Mouse (Mus musculus) embryonic stem cell, embryonic (primary cell): Measurements from ENCODE around the gene 1700012B09Rik.

Experiments
- CTCF ChIA-PET, 4 experiments: fragments of 300-600 bp in 2 of 4; fragments of 350-600 bp in 2 of 4; sonication (Branson Sonifier 250); formaldehyde crosslinking; loops; one replicate each; lab custom pipeline; 2022; ENCODE audit warnings: inconsistent platforms in 2 of 4; lab: Charles Lee
- POLR2A ChIA-PET, 4 experiments: fragments of 300-600 bp in 2 of 4; fragments of 350-600 bp in 2 of 4; sonication (Branson Sonifier 250); formaldehyde crosslinking; loops; one replicate each; lab custom pipeline; 2022; ENCODE audit warnings: antibody characterized with exemption in 4 of 4, inconsistent platforms in 1 of 4; lab: Charles Lee

1700012B09Rik gene

DNA sequence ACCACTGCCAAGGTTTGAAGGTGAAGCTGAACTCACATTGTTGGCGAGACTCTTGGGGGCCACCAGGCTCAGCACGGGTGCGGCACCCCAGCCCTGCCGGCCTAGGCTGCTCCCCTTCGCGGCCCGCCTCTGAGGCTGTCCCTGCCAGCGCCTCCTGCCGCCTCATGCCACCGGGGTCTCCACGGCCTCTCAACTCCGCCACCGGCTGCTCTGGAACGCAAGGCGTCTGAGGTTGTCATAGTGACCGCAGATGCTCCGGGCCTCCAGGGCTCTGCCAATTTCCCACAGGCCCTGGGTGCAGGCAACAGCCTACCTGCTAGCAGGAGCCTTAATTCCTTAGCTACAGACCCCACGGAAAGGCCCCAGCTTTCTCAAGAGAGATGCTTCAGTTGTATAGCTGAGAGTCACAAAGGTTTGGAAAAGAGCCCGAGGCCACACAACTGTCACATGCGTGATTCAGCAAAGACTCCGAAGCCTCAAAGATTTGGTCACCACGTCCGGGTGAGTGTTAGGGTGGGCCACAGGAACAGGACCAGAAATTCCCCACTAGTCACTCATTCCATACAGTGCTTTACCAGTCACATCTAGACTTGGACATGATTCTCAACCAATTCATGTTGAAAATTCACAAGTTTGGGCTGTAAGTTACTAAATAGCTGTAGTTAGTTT lies at the start of gene 1700012B09Rik:
Gene 1700012B09Rik (minus strand): TSS at position 228 of the 669 bp plus-strand sequence.
- POLR2A ChIA-PET = interaction anchor here in 1 of 4 experiments (0.9 to 1.5 kb wide), 4 partner anchors 8 to 18 kb away, joined by 3 to 6 read pairs (median 4); no protein-coding TSS in a partner anchor

GRCm38 (mm10) chr9:14810111-14810510 lies 39.3 kb upstream of the 1700012B09Rik start:
- ChIA-PET CTCF (interaction anchor here in 1 of 4 experiments (0.7 kb wide), 1 partner anchor 10 kb away, joined by 4 read pairs; no protein-coding TSS in a partner anchor), POLR2A (interaction anchor here in 2 of 4 experiments (0.6 to 1.7 kb wide), 2 partner anchors 16 to 17 kb away, joined by 4 read pairs; no protein-coding TSS in a partner anchor)

More for the DNA sequence above, at the start of gene 1700012B09Rik:
- CTCF ChIA-PET = interaction anchor here in 2 of 4 experiments (0.6 to 1.2 kb wide), 3 partner anchors 72 to 245 kb away, joined by 3 read pairs; no protein-coding TSS in a partner anchor

GRCm38 (mm10) chr9:14806786-14807185 lies 36.0 kb upstream of the 1700012B09Rik start:
- CTCF ChIA-PET = no interaction called here
- POLR2A ChIA-PET = interaction anchor here in 3 of 4 experiments (0.6 to 3.3 kb wide), 6 partner anchors 9 to 306 kb away, joined by 3 to 9 read pairs (median 4); partner anchors contain the start of gene Cwc15 (in 1 of the 3)

DNA sequence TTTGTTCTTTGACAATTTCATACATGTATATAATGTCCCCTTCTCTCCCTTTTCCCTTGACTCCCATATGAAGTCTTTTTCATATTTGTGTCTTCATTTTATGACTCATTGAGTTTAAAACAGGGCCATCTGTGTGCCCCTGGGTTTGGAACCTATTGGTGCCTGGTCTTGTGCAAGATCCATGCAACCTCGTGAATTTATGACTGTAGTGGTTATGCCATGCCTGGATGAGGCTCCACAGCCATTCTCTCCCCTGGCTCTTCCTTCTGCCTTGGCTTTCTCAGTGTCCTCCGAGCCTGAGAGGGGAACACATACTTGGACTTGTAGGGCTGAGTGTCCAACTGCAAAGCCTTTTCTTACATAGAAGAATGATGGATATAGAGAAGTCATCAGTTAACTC lies 34.9 kb upstream of the 1700012B09Rik start:
- CTCF ChIA-PET = no interaction called here
- POLR2A ChIA-PET = interaction anchor here in 2 of 4 experiments (0.9 to 3.3 kb wide), 5 partner anchors 13 to 305 kb away, joined by 3 to 9 read pairs (median 3); partner anchors contain the start of gene Cwc15 (in 1 of the 2)

- CTCF ChIA-PET = interaction anchor here in 1 of 4 experiments (0.6 kb wide), 1 partner anchor 108 kb away, joined by 5 read pairs; no protein-coding TSS in a partner anchor
- POLR2A ChIA-PET = interaction anchor here in 3 of 4 experiments (0.6 to 1.2 kb wide), 5 partner anchors 9 to 246 kb away, joined by 3 to 11 read pairs (median 3); no protein-coding TSS in a partner anchor
These were observed 16.5 kb upstream of the 1700012B09Rik start for GRCm38 (mm10) chr9:14787356-14787755.

GRCm38 (mm10) chr9:14784039-14785002 lies 13.5 kb upstream of the 1700012B09Rik start, which contains the start of the genes Mre11a and Ankrd49:
Gene Mre11a (plus strand): TSS chr9:14784654.
Gene Ankrd49 (minus strand): TSS chr9:14784856.
- ChIA-PET CTCF (interaction anchor here in 1 of 4 experiments (1.2 kb wide), 1 partner anchor 19 kb away, joined by 3 read pairs; no protein-coding TSS in a partner anchor), POLR2A (interaction anchor here in 3 of 4 experiments (0.6 to 1.4 kb wide), 18 partner anchors 9 to 527 kb away, joined by 3 to 5 read pairs (median 3); partner anchors contain the start of genes Cwc15 (in 2 of the 3), Kdm4d (in 2 of the 3), 4931406C07Rik (in 1 of the 3) and Fut4 (in 1 of the 3))

DNA sequence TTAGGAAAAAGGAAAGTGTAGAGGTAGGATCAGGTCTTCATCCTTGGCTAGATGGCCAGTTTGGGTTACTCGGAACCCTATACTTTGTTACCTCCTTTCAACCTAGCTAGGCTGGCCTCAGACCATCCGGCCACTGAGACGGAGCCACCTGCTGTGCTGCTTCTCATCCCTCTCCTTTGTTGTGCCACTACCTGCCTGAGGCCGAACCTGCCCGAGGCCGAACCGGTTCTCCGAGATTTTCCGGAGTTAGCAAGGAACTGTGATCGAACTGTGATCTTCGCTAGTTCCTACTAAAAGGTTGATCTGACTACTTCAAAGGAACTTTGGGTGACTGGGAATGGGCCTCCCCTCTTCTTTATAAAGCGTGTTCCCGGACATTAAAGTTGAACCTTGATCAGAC lies 7.5 kb upstream of the 1700012B09Rik start:
- ChIA-PET POLR2A (interaction anchor here in 1 of 4 experiments (0.8 kb wide), 1 partner anchor 9 kb away, joined by 3 read pairs; no protein-coding TSS in a partner anchor), CTCF (interaction anchor here in 1 of 4 experiments (0.7 kb wide), 1 partner anchor 13 kb away, joined by 3 read pairs; no protein-coding TSS in a partner anchor)

DNA sequence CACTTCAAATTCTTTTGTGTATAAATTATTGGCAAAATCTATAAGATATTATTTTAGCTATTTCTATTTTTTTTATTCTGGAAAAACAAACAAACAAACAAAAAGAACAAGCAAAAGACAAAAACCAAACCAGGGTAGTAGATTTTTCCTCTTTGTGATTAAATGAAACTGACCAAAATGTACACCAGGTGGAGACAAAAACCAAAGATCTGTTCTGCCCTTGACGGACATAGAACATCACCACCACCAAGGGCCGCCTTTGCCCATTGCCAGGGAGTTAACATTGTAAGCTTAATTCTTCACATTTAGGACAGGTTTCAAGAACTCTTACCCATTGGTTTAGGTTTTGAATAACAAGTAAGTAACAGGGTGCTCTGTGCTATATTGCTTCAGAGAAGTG lies 3.0 kb upstream of the 1700012B09Rik start:
- POLR2A ChIA-PET = interaction anchor here in 2 of 4 experiments (1.1 to 1.6 kb wide), 3 partner anchors 10 to 62 kb away, joined by 3 to 4 read pairs (median 3); no protein-coding TSS in a partner anchor
- CTCF ChIA-PET = interaction anchor here in 2 of 4 experiments (0.6 to 1.1 kb wide), 4 partner anchors 75 to 1106 kb away, joined by 3 read pairs; no protein-coding TSS in a partner anchor

- ChIA-PET POLR2A (interaction anchor here in 2 of 4 experiments (0.7 to 1.4 kb wide), 2 partner anchors 25 to 244 kb away, joined by 3 to 4 read pairs; no protein-coding TSS in a partner anchor), CTCF (interaction anchor here in 1 of 4 experiments (1.1 kb wide), 1 partner anchor 244 kb away, joined by 3 read pairs; no protein-coding TSS in a partner anchor)
These were observed 1.2 kb upstream of the 1700012B09Rik start for GRCm38 (mm10) chr9:14772074-14772473.

- ChIA-PET POLR2A (interaction anchor here in 2 of 4 experiments (0.7 to 1.5 kb wide), 4 partner anchors 9 to 19 kb away, joined by 3 to 4 read pairs (median 3); partner anchors contain the start of genes Ankrd49 (in 1 of the 2) and Mre11a (in 1 of the 2)), CTCF (interaction anchor here in 3 of 4 experiments (0.5 to 1.5 kb wide), 4 partner anchors 70 to 1462 kb away, joined by 3 to 10 read pairs (median 4); no protein-coding TSS in a partner anchor)
These were observed 1.0 kb downstream of the 1700012B09Rik start for GRCm38 (mm10) chr9:14769811-14770210.

- ChIA-PET POLR2A (interaction anchor here in 1 of 4 experiments (1.1 kb wide), 1 partner anchor 241 kb away, joined by 3 read pairs; no protein-coding TSS in a partner anchor), CTCF (interaction anchor here (0.5 to 3.3 kb wide), 31 partner anchors 9 to 1780 kb away, joined by 3 to 18 read pairs (median 3); partner anchors contain the start of genes Kdm4d (in 2 of the 4), Ankrd49 (in 1 of the 4), Cwc15 (in 1 of the 4) and Fut4 (in 1 of the 4))
These were observed 6.1 kb downstream of the 1700012B09Rik start for GRCm38 (mm10) chr9:14764765-14765164.

DNA sequence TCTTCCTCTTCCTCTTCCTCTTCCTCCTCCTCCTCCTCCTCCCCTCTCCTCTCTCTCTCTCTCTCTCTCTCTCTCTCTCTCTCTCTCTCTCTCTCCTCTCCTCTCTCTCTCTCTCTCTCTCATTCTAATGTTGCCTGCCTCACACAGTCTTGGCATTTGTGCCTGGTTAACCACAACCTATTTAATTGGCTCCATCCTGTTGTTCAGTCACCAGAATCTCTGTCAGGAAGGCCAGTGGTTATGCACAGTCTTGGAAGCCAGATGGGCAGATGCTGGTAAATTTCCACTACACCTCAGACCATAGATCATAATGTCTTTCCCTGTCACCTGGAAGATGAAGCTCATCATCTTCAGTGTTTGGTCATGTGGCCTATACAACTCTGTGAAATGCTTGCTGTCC lies 11.6 kb downstream of the 1700012B09Rik start:
- CTCF ChIA-PET = no interaction called here
- POLR2A ChIA-PET = interaction anchor here in 1 of 4 experiments (1.2 kb wide), 1 partner anchor 12 kb away, joined by 3 read pairs; no protein-coding TSS in a partner anchor

DNA sequence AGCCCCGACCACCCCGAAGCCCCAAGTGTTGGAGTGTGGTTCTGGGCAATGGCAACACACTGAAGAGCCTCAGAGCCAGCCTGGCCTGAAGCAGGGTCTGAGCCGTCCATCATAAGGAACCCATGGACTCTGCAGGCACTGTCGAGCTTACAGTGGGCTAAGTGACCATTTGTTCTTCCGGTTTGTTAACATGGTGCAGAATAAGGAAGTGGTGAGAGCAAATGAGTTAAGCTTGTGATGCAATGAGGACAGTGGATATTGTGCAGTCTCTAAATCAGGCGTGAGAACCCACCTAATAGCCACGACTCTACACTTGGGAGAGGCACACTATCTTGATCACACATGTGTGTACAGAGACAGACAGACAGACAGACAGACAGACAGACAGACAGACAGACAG lies 12.2 kb downstream of the 1700012B09Rik start:
- ChIA-PET POLR2A (no interaction called here), CTCF (no interaction called here)

DNA sequence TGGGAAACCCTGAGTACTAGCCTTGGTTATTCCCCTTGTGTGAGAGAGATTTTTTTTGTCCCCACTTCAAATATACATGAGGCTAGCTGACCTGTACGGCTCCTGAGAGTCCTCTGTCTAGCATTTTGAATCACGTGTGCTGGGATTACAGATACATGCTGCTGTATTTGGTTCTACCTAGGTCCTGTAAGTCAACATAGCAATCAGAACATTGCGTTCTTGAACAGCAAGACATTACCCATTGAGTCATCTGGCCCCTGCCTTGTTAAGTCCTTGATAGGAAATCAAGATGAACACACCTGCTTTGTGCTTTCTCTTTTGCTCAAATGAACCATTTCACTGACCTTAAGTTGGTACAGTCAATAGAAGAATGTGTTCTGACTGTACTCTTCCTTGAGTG lies 16.4 kb downstream of the 1700012B09Rik start:
- ChIA-PET CTCF (no interaction called here), POLR2A (interaction anchor here in 1 of 4 experiments (0.6 kb wide), 1 partner anchor 8 kb away, joined by 3 read pairs; no protein-coding TSS in a partner anchor)

GRCm38 (mm10) chr9:14753947-14754346 lies 16.9 kb downstream of the 1700012B09Rik start:
- ChIA-PET POLR2A (no interaction called here), CTCF (interaction anchor here in 2 of 4 experiments (1.0 kb wide), 3 partner anchors 18 to 345 kb away, joined by 3 read pairs; no protein-coding TSS in a partner anchor)

DNA sequence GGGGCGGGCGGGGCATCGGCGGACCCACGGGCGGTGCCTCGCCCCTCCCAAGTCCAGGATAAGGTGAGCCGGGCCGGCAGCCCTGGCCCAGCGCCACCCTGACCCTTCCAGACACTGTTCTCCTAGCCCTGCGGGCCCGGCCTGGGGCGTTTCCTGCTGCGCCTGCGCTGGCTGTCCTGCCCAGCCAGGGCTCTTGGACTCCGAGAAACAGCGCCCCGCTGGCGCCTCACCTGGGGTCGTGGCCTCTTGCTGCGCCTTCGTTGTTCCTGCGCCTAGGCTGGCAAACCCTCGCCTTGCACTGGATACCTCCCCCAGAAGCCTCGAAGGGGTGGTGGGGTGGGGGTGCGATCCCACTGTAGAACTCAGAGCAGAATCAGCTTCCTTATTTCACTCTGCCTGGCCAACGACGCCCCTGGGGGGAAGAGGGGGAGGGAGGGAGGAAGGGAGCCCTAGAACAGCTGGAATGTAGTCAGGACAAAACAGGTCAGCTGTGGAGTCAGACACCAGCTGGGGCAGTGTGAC lies 18.8 kb downstream of the 1700012B09Rik start, which contains the start of gene Fut4:
Gene Fut4 (minus strand): TSS at position 393 of the 522 bp plus-strand sequence.
- ChIA-PET CTCF (interaction anchor here in 2 of 4 experiments (0.6 to 1.1 kb wide), 2 partner anchors 12 to 108 kb away, joined by 4 to 7 read pairs; no protein-coding TSS in a partner anchor), POLR2A (interaction anchor here in 2 of 4 experiments (0.7 to 1.4 kb wide), 3 partner anchors 32 to 252 kb away, joined by 3 to 4 read pairs (median 3); partner anchors contain the start of genes Cwc15 (in 1 of the 2) and Kdm4d (in 1 of the 2))
